Mouse (Mus musculus) lung, postnatal 36 days (tissue): Measurements from ENCODE around the gene Ccdc9b.

ENCODE experiments used
- DNase-seq: peaks from one replicate; pipeline ENCODE4 v3.0.0; 2022; ENCODE audit warnings: mixed read lengths

Ccdc9b gene

DNA sequence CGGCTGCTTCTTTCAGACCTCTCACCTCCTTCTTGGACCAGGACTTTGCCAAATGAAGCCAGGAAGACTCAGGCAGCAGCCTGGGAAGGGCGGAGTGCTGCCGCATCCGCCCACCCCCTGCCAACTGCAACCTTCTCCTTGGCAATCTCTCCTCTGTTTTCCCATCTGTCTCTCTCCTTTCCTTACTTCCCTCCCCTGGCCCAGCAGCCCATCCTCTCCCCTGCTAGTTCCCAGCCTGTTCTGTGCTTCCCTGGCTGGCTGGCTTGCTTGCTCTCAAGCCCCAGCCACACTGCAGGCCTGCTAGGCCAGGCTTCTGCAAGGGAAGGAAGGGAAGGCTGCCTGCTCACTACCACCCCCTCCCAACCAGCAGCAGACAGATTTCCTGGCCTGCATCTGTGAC is 13.4 kb upstream of the Ccdc9b start:
- no peak for DNase-seq

DNA sequence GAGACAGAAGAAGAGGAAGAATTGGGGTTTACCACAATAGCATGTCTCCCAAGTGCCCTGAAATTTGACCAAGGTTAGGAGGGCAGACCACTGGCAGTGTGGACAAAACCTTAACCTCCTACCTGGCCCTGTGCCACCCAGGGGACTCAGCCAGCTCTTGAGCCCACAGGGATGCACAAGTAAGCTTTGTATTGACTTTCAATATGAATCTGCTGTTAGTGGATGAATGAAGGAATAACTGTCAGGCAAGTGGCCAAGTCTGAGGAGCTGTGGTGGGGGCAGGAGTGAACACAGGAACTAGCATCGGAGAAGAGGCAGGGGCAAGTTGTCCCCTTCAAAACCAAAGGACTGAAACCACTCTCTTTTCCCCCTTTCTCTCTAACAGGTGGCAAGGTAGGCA is 12.9 kb upstream of the Ccdc9b start:
- no peak for DNase-seq

DNA sequence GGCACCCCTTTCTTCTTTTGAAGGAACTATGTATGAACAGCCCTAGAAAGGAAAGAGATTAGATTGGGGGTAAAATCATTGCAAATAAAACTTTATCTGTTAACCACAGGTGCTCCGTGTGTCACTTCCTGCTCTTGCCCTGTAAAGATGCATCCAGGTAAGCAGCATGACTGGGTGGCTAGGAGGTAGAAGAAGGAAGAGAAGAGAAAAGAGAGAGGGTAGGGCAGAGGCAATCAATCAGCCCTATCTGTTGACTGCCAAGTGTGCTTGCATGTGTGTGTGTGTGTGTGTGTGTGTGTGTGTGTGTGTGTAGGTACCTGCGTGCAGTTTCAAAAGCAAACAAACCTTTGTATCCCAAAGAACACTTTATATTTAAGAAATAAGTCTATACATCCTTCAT is 12.1 kb upstream of the Ccdc9b start:
- DNase-seq, result no peak

DNA sequence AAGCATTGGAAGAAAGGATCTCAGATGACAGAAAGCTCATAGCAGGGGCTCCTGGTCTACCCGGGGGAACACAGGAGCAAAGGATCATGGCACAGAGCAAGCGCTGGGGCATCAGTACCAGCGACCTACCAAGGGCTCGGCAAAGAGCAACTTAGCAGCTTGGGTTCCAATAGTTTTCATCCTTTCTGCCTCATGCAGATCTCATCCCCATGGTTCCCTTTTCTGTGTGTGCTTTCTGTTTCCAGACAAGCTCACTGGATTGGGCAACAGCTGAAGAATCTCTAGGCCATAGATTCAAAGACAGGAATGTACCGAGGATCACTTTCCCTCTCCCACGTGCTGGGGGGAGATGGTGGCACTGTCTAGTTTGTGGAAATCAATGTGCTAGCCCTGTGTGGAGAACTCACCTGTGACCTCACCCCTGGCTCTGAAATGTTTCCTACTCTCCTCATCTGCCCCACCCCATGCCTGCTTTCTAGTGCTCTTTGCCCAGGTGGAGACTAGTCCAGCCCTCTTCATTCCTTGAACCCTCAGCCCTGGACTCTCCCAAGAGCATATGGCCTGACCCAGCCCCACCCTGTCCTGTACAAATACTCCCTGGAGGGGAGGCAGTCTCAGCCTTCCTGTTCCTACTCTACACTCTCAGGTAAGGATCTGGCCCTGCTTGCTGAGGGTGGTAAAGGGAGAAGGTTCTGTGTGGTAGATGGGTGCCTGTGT is 9.9 kb upstream of the Ccdc9b start, which contains the start of gene Phgr1:
Gene Phgr1, plus strand, starts transcription at position 612 of the 717 bp plus-strand sequence.
- DNase-seq, result no peak

DNA sequence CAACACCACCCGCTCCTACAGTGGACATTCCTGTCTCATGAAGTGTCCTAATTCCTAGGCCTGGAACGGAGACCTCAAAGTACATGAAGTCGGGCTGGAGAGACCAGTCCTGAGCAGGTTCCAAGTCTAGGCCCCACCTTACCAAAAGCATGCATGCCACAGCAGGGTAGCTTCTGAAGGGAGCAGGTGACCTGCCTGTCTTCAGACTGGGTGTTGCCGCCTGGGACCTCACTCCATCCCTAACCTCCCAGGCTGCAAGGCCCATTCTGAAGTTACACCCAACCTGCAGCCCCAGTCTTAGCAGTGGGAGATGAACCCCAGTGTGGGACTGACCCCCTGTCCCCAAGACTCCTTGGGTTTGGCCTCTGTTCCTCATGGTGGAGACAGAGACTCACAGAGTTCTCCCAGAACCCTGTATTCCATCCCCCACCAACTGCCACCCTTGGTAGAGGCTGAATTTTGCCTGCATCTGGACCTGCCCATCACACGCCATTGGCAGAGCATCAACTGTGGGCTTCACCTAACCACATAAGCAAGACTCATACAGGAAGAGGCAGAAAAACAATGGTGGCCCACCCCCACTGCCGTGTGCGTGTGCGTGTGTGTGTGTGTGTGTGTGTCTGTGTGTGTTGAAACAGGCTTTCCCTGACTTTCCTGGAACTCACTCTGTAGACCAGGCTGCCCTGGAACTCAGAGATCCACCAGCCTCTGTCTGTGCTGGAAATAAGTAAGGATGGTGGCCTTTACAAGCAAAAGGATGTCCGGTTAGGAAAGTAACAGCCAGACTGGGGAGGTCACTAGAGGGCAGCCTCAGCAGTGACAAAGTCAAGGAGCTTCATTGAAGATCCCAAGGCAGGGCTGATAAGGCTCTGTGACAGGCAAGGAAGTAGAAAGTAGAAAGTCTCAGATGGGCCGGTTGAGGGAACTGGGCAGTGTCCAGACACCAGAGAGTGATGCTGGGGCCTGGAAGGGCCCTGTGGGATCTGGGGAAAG is 3.9 kb upstream of the Ccdc9b start:
- peak; percentile 75 for DNase-seq

DNA sequence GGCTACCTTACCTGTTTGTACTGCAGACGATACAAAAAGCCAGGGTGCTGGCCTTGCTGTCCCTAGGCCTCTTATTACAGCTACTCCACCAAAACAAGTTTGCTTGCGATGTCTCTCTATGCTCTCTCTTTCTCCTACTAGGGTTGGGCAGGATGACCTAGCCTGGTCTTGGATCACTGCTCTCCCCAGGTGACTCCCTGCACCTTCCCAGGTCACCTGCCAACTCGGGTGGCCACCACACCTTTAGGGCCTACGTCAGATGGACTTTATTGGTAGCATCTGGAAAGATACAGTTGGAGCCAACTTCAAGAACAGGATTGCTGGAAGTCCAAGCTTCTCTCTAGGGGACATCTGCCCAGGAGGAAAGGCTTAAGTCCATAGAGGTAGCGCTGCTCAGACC is 2.4 kb upstream of the Ccdc9b start:
- no peak for DNase-seq

DNA sequence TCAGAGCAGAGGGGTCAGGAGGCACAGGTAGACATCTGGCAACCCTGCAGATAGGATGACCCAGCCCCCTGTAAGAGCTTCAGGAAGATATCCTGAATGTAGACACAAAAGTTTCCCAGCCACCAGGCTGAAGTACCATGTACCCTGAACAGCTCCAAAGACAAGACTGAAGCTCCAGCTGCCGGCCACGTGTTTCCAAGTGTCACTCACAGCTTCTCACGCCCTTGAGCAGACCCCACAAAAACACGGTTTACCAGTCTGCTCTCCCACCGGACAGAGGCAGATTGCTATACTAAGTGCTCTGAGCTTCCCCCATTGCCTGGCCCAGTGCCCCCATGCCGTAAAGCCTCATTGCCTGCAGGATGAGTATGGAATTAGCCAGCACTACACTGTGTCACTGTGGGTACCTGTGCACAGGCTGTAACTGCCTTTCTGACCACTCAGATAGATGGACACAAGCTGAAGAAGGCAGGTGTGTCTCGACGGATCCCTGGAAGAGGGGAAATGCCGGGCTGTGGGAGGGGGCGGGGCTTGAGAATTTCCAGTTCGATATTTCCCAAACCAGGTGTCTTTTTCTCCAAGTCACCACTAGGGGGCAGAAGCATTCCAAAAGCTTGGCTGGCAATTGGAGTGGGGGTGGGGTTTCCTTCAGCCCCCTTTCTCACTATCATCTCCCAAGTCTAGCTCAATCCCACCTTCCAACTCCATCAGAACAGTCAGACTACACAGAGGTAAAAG is 1.8 kb upstream of the Ccdc9b start:
- peak; percentile 78 for DNase-seq

DNA sequence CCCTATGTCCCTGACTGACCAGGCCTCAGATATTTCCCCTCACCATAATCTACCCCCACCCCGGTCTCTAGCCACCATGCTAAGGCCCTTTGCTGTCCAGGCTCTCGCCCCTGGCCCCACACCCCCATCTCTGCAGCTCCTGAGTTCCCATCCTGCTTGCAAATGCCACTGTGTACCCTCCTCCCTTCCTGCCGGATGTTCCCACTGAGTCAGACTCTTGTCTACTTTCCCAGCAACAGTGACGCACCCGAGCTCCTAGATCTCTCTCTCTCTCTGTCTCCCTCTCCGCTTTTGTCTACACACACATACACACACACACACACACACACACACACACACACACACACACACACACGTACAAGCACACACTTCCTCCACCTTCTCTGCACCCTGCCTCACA is 1.0 kb upstream of the Ccdc9b start:
- DNase-seq, result peak; percentile 88

DNA sequence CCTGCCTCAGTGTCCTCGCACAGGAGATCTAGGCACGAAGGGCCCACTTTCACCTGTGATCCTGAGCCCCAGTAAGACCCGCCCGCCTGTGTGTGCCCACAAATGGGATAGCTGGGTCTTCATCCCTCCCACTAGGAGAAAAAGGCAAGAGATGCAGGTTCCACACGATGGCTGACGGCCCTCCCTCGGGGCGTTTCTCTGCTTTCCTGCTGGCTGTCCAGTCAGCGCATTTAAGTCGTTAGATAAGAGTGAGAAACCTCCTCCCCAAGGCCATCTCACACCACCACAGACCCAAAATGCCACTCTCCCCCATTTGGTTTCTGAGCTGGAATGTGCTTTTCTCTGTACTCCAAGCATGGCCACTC is 305 bp upstream of the Ccdc9b start:
- no peak for DNase-seq

DNA sequence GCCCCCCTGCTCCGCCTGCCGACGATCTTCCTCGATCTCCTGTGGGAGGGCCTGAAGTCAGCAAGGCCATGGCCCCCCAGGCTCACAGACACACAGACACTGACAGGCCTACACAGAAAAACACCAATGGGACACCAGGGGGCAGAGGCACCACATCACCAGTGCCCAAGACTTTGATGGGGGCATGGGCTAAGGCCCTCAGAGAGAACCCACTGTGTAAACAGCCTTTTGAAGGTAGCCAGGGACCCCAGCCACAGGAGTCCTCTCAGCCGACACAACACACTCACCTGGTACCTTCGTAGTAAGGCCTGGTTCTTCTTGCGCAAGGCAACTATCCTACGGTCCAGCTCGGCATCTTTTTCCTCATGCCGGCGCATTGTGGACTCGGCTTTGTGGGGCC is 1.1 kb downstream of the Ccdc9b start:
- DNase-seq, result no peak

DNA sequence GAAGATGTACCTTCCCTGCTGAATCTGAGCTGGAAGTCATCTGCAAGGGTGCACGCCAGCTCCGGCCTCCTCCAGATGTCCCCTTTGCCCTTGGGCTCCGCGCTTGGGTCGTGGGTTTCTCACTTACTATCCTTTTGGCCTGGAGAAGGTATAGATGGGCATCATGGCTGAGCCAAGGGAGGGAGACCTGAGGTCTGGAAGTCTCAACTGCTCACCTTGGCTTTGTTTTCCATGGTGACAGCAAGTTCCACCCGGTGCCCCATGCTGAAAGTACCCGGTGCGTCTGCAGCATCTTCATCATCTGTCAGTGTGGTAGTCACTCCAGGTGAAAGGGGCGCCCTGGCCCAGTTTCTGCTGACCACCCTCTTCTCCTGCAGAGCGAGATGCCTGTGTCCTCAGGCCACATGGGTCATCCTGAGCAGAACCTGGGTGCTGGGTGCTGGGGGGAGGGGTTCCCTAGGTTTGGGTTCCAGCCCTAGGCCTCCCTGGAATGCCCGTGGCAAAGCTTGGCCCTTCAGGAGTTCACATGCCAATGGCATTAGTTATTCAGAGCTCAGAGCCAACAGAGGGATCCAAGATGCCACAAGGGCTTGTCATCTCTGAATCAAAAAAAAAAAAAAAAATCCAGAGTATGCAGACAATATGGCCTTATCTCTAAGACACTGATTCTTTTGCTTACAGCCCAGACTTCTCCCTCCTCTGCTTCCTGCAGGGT is 2.0 kb downstream of the Ccdc9b start:
- no peak for DNase-seq

DNA sequence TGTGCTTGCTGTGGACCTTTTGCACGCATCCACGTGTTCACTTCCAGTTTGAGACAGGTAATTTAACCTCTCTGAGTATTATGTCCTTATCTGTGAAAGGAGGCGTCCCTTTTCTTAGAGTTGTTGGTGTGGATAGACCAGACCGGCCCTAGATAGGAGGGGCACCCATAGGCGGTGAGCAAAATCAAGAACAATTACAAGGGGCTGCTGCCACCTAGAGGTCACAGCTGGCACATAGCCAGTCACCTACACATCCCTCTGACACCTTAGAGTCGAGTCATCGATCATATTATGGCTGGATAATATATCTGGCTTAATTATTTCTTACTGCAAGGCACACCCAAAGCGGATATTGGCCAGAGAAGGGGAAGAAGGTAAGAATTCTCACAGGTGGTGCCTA is 2.6 kb downstream of the Ccdc9b start:
- DNase-seq, result peak; percentile 82

DNA sequence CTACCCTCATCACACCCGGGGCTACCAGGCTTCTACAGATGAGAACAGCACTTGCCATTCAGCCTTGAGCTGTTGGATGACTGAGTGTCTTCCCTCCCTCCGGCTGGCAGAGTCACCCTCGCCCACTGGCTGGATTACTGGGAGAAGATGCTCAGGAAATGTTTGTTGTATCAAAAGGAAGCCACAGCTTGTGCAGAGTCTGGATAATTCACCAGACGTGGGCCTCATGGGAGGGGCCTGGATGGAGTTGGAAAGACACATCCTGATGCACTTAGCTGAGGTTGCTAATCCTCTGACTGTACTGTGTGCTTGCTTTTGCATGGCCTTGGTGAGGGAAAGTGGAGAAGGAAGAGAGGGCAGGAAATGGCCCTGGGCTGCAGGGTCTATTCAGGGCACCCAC is 6.4 kb downstream of the Ccdc9b start:
- peak; percentile 61 for DNase-seq

DNA sequence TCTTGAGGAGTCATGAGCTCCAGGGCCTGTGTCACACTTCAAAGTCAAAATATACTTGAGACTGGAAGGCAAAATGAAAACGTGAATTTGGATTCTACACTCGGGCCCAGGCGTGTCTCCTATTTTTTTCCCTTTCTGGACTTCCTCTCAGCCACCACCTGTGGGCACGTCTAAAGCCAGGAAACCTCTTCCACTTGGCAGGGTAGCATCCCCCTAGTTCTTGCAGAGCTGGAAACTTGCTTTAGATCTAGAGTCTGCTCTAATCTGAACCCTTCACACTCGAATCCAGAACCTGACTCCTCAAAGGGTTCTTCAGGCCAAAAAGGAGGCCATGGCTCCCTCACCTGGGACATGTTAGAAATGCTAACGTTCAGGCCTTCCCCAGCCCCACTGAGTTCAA is 7.1 kb downstream of the Ccdc9b start:
- no peak for DNase-seq

DNA sequence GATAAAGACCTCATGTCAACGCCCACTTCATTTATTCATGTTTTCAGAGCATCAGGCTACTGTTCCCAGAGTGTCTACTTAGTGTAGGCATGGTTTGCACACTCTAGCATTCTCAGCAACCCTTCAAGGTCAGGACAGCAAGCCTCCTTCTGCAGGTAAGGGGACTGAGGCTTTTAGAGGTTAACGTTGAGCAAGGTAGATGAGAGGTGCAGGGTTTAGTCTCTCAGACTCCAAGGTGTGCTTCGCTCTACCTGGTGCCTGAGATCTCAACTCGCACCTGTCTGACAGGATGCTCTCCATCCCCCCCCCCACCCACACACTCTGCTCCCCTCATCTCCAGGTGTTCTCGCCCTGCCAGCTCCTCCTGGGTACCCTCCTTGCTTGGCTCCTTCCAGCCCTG is 8.3 kb downstream of the Ccdc9b start:
- no peak for DNase-seq

DNA sequence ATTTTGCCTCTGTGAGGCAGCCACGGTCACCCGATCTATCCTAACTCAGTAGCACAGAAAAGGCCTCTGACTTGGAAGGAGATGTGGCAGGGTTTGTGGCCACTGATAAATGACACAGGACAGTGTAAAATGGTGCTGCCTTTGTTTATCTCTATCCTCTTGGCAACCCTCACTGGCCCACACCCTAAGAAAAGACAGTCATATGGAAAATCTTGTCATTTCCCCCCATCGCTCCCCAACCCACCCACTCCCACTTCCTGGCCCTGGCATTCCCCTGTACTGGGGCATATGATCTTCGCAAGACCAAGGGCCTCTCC is 9.7 kb downstream of the Ccdc9b start:
- DNase-seq, result no peak

DNA sequence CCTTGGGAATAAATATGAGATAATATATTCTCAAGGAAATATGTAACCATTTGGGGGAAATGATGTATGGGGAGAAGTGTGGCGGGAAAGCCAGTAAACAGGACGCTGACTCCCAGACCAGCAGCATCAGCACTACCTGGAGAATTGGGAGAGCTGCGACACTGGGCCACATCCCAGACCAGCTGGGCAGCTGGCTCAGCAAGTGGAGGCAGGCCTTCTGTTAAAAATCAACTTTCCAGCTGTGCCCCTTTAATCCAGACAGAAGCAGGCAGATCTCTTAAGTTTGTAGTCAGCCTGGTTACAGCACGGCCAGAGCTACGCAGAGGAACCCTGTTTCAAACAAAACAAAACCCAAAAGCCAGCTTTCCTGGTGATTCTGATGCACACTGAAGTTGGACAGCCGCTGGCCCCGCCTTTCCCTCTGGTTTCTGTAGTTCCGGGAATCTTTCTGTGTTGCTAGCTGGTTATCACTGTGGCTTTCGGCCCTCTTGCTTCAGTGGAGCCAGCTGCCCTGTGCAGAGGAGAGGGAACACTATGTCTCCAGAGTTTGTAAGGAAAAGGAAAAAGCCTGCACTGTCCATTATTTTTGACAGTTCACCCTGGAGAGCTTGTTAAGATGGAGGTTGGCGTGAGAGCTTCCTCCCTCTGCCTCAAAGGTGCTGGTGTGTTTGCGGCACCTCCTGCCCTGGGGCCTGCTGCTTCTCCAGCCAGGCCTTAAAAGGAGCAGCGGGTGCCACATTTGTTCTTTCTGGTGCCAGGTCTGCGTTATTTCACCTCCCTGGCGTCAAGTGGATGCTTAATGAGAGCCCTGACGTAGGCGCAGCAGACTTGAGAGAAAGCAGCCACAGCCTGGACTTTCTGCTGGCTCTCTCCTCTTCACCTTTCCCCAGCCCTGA is 10.3 kb downstream of the Ccdc9b start:
- DNase-seq, result peak; percentile 47

DNA sequence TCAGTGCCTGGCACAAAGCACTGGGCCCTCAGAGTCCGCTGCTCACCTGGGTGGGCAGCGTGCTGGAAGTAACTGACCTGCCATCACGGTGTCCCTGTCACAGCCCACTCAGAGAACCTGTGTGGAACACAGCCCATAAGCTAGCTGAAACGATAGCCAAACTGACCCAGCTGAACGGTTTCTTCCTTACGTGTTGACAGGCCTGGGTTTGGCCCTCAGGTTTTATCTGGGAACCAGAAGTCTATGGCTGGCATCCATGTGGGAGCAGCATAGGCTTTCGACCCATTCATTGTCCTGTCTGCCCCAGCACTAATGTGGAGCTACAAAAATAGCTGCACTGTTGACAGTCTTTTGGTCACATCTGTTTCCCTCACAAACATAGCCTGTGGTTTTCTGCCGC is 12.0 kb downstream of the Ccdc9b start:
- no peak for DNase-seq

DNA sequence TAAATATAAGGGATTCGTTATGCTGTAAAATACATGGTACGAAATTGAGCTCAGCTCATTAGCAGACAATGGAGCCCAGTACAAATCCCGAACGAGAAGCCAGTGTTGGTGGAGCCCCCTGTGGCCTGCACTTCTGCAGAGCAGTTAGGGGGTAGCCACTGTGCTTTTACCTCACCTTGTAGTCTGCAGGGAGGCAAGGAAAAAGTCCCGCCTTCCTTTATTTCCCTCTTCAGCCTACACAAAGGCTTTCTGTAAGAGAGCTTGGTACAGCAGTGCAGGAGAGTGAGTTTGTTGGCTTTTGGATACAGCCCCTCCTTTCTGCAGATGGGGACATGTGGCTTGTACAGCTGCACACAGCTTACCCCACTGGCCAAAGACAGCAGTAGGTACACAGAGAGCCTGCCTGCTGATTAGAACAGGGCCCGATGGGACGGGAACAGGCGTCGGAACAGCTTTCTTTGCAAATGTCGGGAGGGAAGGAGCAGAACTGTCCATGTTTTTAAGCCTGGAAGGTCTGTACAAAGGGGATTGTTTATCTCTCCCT is 13.0 kb downstream of the Ccdc9b start:
- DNase-seq, result no peak

DNA sequence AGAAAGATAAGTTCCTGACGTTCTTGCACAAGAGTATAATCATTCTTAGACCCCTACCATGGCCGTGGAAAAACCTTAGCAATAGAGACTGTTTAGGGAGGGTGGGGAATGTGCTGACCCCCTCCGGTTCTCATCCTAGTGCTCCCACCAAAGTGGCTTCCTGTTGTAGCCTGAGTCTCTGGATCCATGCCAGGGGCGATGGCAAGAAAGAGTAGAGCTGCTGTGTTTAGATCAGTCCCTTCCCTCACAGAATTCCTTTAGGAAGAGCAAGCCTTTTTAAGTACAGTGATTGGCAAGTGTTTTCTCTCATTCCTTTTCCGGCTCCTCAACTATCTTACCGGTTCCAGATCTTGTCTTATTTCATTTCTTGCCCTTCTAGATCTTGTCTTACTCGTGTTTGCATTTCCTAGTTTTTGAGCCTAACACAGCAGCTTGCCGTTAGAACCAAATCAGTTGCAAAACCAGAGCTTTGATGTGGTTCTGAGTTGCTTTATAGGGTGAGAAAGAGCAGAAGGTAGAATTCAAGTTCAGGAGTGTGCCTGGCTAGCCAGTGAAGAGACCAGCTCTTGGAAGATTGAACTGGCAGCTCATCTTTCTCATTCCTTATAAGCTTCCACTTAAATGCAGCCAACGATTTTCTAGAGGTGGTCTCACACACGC is 15.0 kb downstream of the Ccdc9b start:
- peak; percentile 71 for DNase-seq
